Mouse (Mus musculus): Measurements from ENCODE around the gene Fam98b.

DNA sequence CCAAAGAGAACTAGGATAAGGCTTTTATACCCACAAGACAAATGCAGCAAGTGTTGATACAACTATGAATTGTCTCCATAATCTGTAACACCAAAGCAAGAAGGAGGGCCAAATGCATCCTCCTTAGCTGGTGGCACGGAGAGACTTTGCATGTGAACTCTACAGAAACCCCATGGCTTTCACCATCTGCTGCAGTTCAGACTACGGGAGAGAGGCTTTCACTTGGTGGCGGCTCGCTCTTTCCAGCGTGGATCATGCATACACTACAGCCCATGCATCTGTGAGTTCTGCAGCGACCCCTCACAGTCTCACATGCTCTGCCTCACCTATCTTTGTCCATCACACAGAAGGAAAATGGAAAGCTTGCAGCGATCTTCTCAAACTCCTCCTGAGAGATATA, 38.8 kb downstream of the Fam98b start:
- TF ChIP-seq CTCF (IDR thresholded peaks at IDR 0.05; ENCODE audit: low read depth, low read length) (no peak), POLR2A (IDR thresholded peaks at IDR 0.05; ENCODE audit: borderline replicate concordance, low read depth, low read length) (no peak)
